Mouse (Mus musculus) embryo, embryonic 10.5 days (tissue): ENCODE measurements around the gene 2310034G01Rik.

ENCODE experiments used
- DNase-seq: peaks from one replicate; pipeline ENCODE4 v3.0.0-alpha.2; 2015; ENCODE audit warnings: low spot score

Gene 2310034G01Rik

GRCm38 (mm10) chr19:46314872-46315742, 35.0 kb downstream of the 2310034G01Rik start:
- no peak for DNase-seq

GRCm38 (mm10) chr19:46314151-46314601, 35.9 kb downstream of the 2310034G01Rik start:
- DNase-seq: no peak

GRCm38 (mm10) chr19:46313591-46313990, 36.5 kb downstream of the 2310034G01Rik start:
- DNase-seq: no peak

GRCm38 (mm10) chr19:46313116-46313515, 37.0 kb downstream of the 2310034G01Rik start:
- no peak for DNase-seq

- DNase-seq: no peak
Measured at GRCm38 (mm10) chr19:46312566-46312965, 37.5 kb downstream of the 2310034G01Rik start.

- DNase-seq: no peak
Measured at GRCm38 (mm10) chr19:46311341-46311740, 38.8 kb downstream of the 2310034G01Rik start.

- DNase-seq: no peak
Measured at GRCm38 (mm10) chr19:46310312-46310865, 39.7 kb downstream of the 2310034G01Rik start.

GRCm38 (mm10) chr19:46309651-46310305, 40.3 kb downstream of the 2310034G01Rik start:
- DNase-seq: no peak

GRCm38 (mm10) chr19:46308706-46309435, 41.2 kb downstream of the 2310034G01Rik start:
- peak; percentile 93 for DNase-seq

GRCm38 (mm10) chr19:46308303-46308702, 41.8 kb downstream of the 2310034G01Rik start:
- DNase-seq: no peak

- DNase-seq: no peak
Measured at GRCm38 (mm10) chr19:46307781-46308180, 42.3 kb downstream of the 2310034G01Rik start.

- no peak for DNase-seq
Measured at GRCm38 (mm10) chr19:46306751-46307289, 43.3 kb downstream of the 2310034G01Rik start.

- no peak for DNase-seq
Measured at GRCm38 (mm10) chr19:46306268-46306610, 43.9 kb downstream of the 2310034G01Rik start.

GRCm38 (mm10) chr19:46305432-46306267, 44.5 kb downstream of the 2310034G01Rik start:
- DNase-seq: peak; percentile 90

- DNase-seq: peak; percentile 39
Measured at GRCm38 (mm10) chr19:46304908-46305333, 45.2 kb downstream of the 2310034G01Rik start.

GRCm38 (mm10) chr19:46304216-46304841, 45.8 kb downstream of the 2310034G01Rik start, which contains the start of gene Nfkb2:
Gene Nfkb2, plus strand, starts transcription at chr19:46304320.
- DNase-seq: peak; percentile 91

GRCm38 (mm10) chr19:46303251-46304215, 46.6 kb downstream of the 2310034G01Rik start:
- no peak for DNase-seq

GRCm38 (mm10) chr19:46302551-46302950, 47.6 kb downstream of the 2310034G01Rik start:
- DNase-seq: no peak
